Mouse (Mus musculus) E14TG2a.4 (cell line): Measurements from ENCODE around the gene Lrig2.

Experiments
- CTCF ChIP-seq: conservative IDR thresholded peaks from 2 replicates; pipeline ENCODE4 v1.5.1; 2014; ENCODE audit warnings: low read length
- NANOG ChIP-seq: IDR thresholded peaks from 2 replicates; pipeline ENCODE4 v1.6.1; 2014; ENCODE audit warnings: borderline replicate concordance, low read length, mixed read lengths
- POU5F1 ChIP-seq: IDR thresholded peaks from 2 replicates; pipeline ENCODE4 v1.6.1; 2014; ENCODE audit warnings: low read length, borderline replicate concordance

DNA sequence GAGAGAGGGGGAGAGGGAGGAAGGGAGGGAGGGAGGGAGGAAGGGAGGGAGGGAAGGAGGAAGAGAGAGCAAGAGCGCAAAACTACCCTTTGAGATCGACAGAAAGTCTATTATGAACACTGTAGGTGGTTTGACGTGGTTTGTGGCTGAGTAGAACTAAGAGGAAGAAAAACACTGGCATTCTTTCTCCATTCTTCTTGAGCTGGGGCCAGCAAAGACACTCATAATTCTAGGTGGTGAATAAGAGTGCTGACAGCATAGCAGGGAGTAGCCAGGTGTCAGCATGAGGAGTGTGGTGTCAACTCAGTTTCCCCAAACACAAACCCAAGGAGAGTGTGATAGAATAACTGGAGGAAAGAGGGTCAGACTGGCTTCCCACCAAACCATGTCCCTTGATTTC, 8.8 kb upstream of the Lrig2 start:
- TF ChIP-seq CTCF (no peak), NANOG (no peak), POU5F1 (no peak)
